Mouse (Mus musculus): Measurements from ENCODE around the gene Olfr58. TPM values are rescaled to one million over a fixed set of nuclear protein-coding genes. Genes with fewer than 3 reads are reported as not detected.

Olfr58 gene
- not detected in 2 replicates for polyA plus RNA-seq (2012; ENCODE audit: low replicate concordance)

GRCm38 (mm10) chr9:19779983-19780382 lies at the start of gene Olfr58:
Olfr58 (plus strand) TSS chr9:19780283.

GRCm38 (mm10) chr9:19804606-19805005 lies 24.5 kb downstream of the Olfr58 start, which contains the start of gene Olfr859:
Olfr859 (plus strand) TSS chr9:19804906.

Other genes with a start within 250 kb of the Olfr58 start
- not detected in 2 replicates for gene Olfr853, start 239.2 kb upstream of the Olfr58 start, polyA plus RNA-seq (2012; ENCODE audit: low replicate concordance)
- gene Olfr854, start 212.9 kb upstream of the Olfr58 start, polyA plus RNA-seq (2012; ENCODE audit: low replicate concordance), result not detected in 2 replicates
- gene Olfr855, start 197.7 kb upstream of the Olfr58 start, polyA plus RNA-seq (2012; ENCODE audit: low replicate concordance), result not detected in 2 replicates
- gene Zfp317, start 158.2 kb upstream of the Olfr58 start, polyA plus RNA-seq (2012; ENCODE audit: low replicate concordance), result 0.80 and 1.8 TPM in 2 replicates
- not detected in 2 replicates for gene Olfr857, start 70.8 kb upstream of the Olfr58 start, polyA plus RNA-seq (2012; ENCODE audit: low replicate concordance)
- gene Olfr859, start 24.6 kb downstream of the Olfr58 start, polyA plus RNA-seq (2012; ENCODE audit: low replicate concordance), result not detected in 2 replicates
- not detected in 2 replicates for gene Olfr860, start 69.5 kb downstream of the Olfr58 start, polyA plus RNA-seq (2012; ENCODE audit: low replicate concordance)
- gene Olfr862, start 107.7 kb downstream of the Olfr58 start, polyA plus RNA-seq (2012; ENCODE audit: low replicate concordance), result not detected in 2 replicates
- gene Olfr77, start 136.6 kb downstream of the Olfr58 start, polyA plus RNA-seq (2012; ENCODE audit: low replicate concordance), result 0.01 TPM in 1 of 2 replicates, not detected in the other
- not detected in 2 replicates for gene Olfr866, start 247.8 kb downstream of the Olfr58 start, polyA plus RNA-seq (2012; ENCODE audit: low replicate concordance)